Mouse (Mus musculus) spleen, adult 12 weeks (tissue): ENCODE data around the gene Rcsd1.

Experiments used
- DNase-seq: peaks from one replicate; pipeline ENCODE4 v3.0.0; 2022; ENCODE audit warnings: low spot score

The Rcsd1 gene

GRCm38 (mm10) chr1:165717711-165718542, 8.4 kb upstream of the Rcsd1 start:
- DNase-seq = peak; percentile 27

GRCm38 (mm10) chr1:165716426-165716825, 6.9 kb upstream of the Rcsd1 start:
- DNase-seq = no peak

GRCm38 (mm10) chr1:165713798-165714197, 4.2 kb upstream of the Rcsd1 start:
- DNase-seq = no peak

- DNase-seq = no peak
Observed at GRCm38 (mm10) chr1:165711914-165712313, 2.4 kb upstream of the Rcsd1 start.

- no peak for DNase-seq
Observed at GRCm38 (mm10) chr1:165708686-165709380, 724 bp downstream of the Rcsd1 start.

GRCm38 (mm10) chr1:165707640-165708322, 1.8 kb downstream of the Rcsd1 start:
- no peak for DNase-seq

- no peak for DNase-seq
Observed at GRCm38 (mm10) chr1:165707241-165707639, 2.3 kb downstream of the Rcsd1 start.

GRCm38 (mm10) chr1:165706492-165706891, 3.1 kb downstream of the Rcsd1 start:
- no peak for DNase-seq

- no peak for DNase-seq
Observed at GRCm38 (mm10) chr1:165705868-165706348, 3.6 kb downstream of the Rcsd1 start.

- DNase-seq = no peak
Observed at GRCm38 (mm10) chr1:165705368-165705767, 4.2 kb downstream of the Rcsd1 start.

GRCm38 (mm10) chr1:165704841-165705240, 4.7 kb downstream of the Rcsd1 start:
- DNase-seq = no peak

- no peak for DNase-seq
Observed at GRCm38 (mm10) chr1:165702221-165703031, 7.1 kb downstream of the Rcsd1 start.

GRCm38 (mm10) chr1:165701562-165701961, 8.0 kb downstream of the Rcsd1 start:
- no peak for DNase-seq

- DNase-seq = peak; percentile 42
Observed at GRCm38 (mm10) chr1:165700933-165701518, 8.5 kb downstream of the Rcsd1 start.

- DNase-seq = peak; percentile 30
Observed at GRCm38 (mm10) chr1:165700376-165700815, 9.2 kb downstream of the Rcsd1 start.

- DNase-seq = no peak
Observed at GRCm38 (mm10) chr1:165697701-165698100, 11.9 kb downstream of the Rcsd1 start.

- no peak for DNase-seq
Observed at GRCm38 (mm10) chr1:165696870-165697269, 12.7 kb downstream of the Rcsd1 start.

GRCm38 (mm10) chr1:165696040-165696439, 13.5 kb downstream of the Rcsd1 start:
- no peak for DNase-seq

- DNase-seq = no peak
Observed at GRCm38 (mm10) chr1:165695392-165696014, 14.1 kb downstream of the Rcsd1 start.

- DNase-seq = no peak
Observed at GRCm38 (mm10) chr1:165693856-165694255, 15.7 kb downstream of the Rcsd1 start.

- no peak for DNase-seq
Observed at GRCm38 (mm10) chr1:165691516-165691915, 18.0 kb downstream of the Rcsd1 start.
